Mouse (Mus musculus) liver, postnatal 0 days (tissue): ENCODE results near the gene Hes3. TPM values are rescaled to one million over a fixed set of nuclear protein-coding genes. Genes with fewer than 3 reads are reported as not detected.

Experiments used
- ATAC-seq: fragments of 200-750 bp; cut with Nextera tagmentation; 2 replicates; pipeline ENCODE4 v1.8.0; 2017; ENCODE audit warnings: mild to moderate bottlenecking, moderate library complexity
- DNase-seq: peaks from one replicate; pipeline ENCODE4 v3.0.0-alpha.2; 2016
- H3K27ac ChIP-seq: fragments of 300-500 bp; sonication (generic); 2 replicates; pipeline ENCODE4 v1.5.1; 2014; ENCODE audit warnings: antibody characterized with exemption, moderate library complexity, mild to moderate bottlenecking, low read depth
- H3K27me3 ChIP-seq: fragments of 300-500 bp; sonication (generic); 2 replicates; pipeline ENCODE4 v1.6.1; 2014; ENCODE audit warnings: low read length, control low read depth, mixed read lengths; ENCODE audit not compliant: insufficient read depth
- H3K36me3 ChIP-seq: fragments of 300-500 bp; sonication (generic); replicated peaks from 2 replicates; pipeline ENCODE4 v1.6.1; 2014; ENCODE audit warnings: mild to moderate bottlenecking, control low read depth, low read length, moderate library complexity, mixed read lengths; ENCODE audit not compliant: insufficient read depth
- H3K4me1 ChIP-seq: fragments of 300-500 bp; sonication (generic); 2 replicates; pipeline ENCODE4 v1.6.1; 2014; ENCODE audit warnings: antibody characterized with exemption, mild to moderate bottlenecking, control low read depth; ENCODE audit not compliant: insufficient read depth
- H3K4me2 ChIP-seq: fragments of 300-500 bp; sonication (generic); 2 replicates; pipeline ENCODE4 v1.6.1; 2014; ENCODE audit warnings: low read depth, mild to moderate bottlenecking, low read length, moderate library complexity, mixed read lengths
- H3K4me3 ChIP-seq: fragments of 300-500 bp; sonication (generic); 2 replicates; pipeline ENCODE4 v1.5.1; 2014; ENCODE audit warnings: low read depth, low read length
- H3K9ac ChIP-seq: fragments of 300-500 bp; sonication (generic); replicated peaks from 2 replicates; pipeline ENCODE4 v1.6.1; 2014; ENCODE audit warnings: mild to moderate bottlenecking, moderate library complexity
- H3K9me3 ChIP-seq: fragments of 300-500 bp; sonication (generic); 2 replicates; pipeline ENCODE4 v1.6.1; 2016; ENCODE audit warnings: mild to moderate bottlenecking, control low read depth, low read length, mixed read lengths
- CTCF ChIP-seq: sonication (generic); IDR thresholded peaks from 2 replicates; pipeline ENCODE4 v1.5.1; 2016; ENCODE audit warnings: antibody characterized with exemption, low read depth
- EP300 ChIP-seq: IDR thresholded peaks from 2 replicates; pipeline ENCODE4 v1.6.1; 2016; ENCODE audit warnings: antibody characterized with exemption, low read depth, mild to moderate bottlenecking
- WGBS: fragments of 180-500 bp; shearing (Covaris S2); extraction: QIAGEN DNeasy Blood & Tissue Kit; methylation state at CpG from one replicate; pipeline ENCODE4 v1.1.7; 2014; ENCODE audit not compliant: insufficient replicate concordance; 5-methylcytosine and 5-hydroxymethylcytosine counted together
- polyA plus RNA-seq: library from polyadenylated mRNA; unstranded; fragments of >200 nt; fragmentation: Nextera tagmentation; extraction: Ambion mirVana; gene quantifications from 2 replicates; pipeline ENCODE4 v1.2.1, GENCODE M21; 2015

Hes3 gene
- polyA plus RNA-seq, 1 experiment from 2014 or later: not detected

- Histone ChIP-seq H3K27me3 (no peaks in the 10 kb centered on the region), H3K4me3 (no peak overlapping the region), H3K27ac (no peak overlapping the region), H3K4me2 (no peak overlapping the region), H3K4me1 (no peaks in the 10 kb centered on the region), H3K9me3 (no peaks in the 10 kb centered on the region), H3K9ac (no peak overlapping the region), H3K36me3 (no peaks in the 10 kb centered on the region)
- WGBS: 81% methylated on average over 8 of the region's 8 CpGs
- no peak for TF ChIP-seq EP300
- no peak for TF ChIP-seq CTCF
- ATAC-seq: no peak
- no peak for DNase-seq
Observed at GRCm38 (mm10) chr4:152243969-152244368, 47.5 kb downstream of the Hes3 start.

GRCm38 (mm10) chr4:152243241-152243891, 48.1 kb downstream of the Hes3 start:
- Histone ChIP-seq H3K9ac (no peak overlapping the region), H3K4me1 (no peaks in the 10 kb centered on the region), H3K36me3 (no peaks in the 10 kb centered on the region), H3K4me3 (no peak overlapping the region), H3K27me3 (no peaks in the 10 kb centered on the region), H3K4me2 (no peak overlapping the region), H3K27ac (no peak overlapping the region), H3K9me3 (no peaks in the 10 kb centered on the region)
- TF ChIP-seq EP300: no peak
- TF ChIP-seq CTCF: no peak
- WGBS: 78% methylated on average over 9 of the region's 9 CpGs
- DNase-seq: no peak
- no peak for ATAC-seq

- no peaks in the 10 kb centered on the region for H3K27me3 ChIP-seq
- H3K4me3 ChIP-seq: no peak overlapping the region
- H3K9me3 ChIP-seq: no peaks in the 10 kb centered on the region
- H3K9ac ChIP-seq: no peak overlapping the region
- no peaks in the 10 kb centered on the region for H3K4me1 ChIP-seq
- H3K36me3 ChIP-seq: no peaks in the 10 kb centered on the region; the same call in 1 of the 2 replicates
- no peak overlapping the region for H3K27ac ChIP-seq
- DNase-seq (no peak), ATAC-seq (no peak)
- TF ChIP-seq EP300 (no peak), CTCF (no peak)
- 68% methylated on average over 4 of the region's 4 CpGs for WGBS
- H3K4me2 ChIP-seq: no peak overlapping the region
Observed at GRCm38 (mm10) chr4:152239974-152240373, 51.5 kb downstream of the Hes3 start.

Other genes starting within 250 kb of the Hes3 start
- 1.8 and 2.1 TPM in 2 replicates for gene Plekhg5, start 219.2 kb downstream of the Hes3 start, polyA plus RNA-seq
- gene Tnfrsf25, start 175.7 kb downstream of the Hes3 start, polyA plus RNA-seq: 0.15 TPM in 1 of 2 replicates, not detected in the other
- gene Espn, start 139.3 kb downstream of the Hes3 start, polyA plus RNA-seq: 1.8 and 2.2 TPM in 2 replicates
- not detected in 2 replicates for gene Hes2, start 132.8 kb downstream of the Hes3 start, polyA plus RNA-seq
- 10.7 and 12.0 TPM in 2 replicates for gene Acot7, start 113.5 kb downstream of the Hes3 start, polyA plus RNA-seq
- 0.47 and 0.58 TPM in 2 replicates for gene Gpr153, start 17.4 kb downstream of the Hes3 start, polyA plus RNA-seq
- 5.9 and 6.9 TPM in 2 replicates for gene Icmt, start 5.6 kb upstream of the Hes3 start, polyA plus RNA-seq
- 0.13 TPM in 1 of 2 replicates, not detected in the other for gene Rnf207, start 27.3 kb upstream of the Hes3 start, polyA plus RNA-seq
- gene Rpl22, start 34.1 kb upstream of the Hes3 start, polyA plus RNA-seq: 207 and 213 TPM in 2 replicates
- 0.38 TPM in 1 of 2 replicates, not detected in the other for gene Chd5, start 47.0 kb upstream of the Hes3 start, polyA plus RNA-seq
- 0.06 and 0.09 TPM in 2 replicates for gene Nphp4, start 185.0 kb upstream of the Hes3 start, polyA plus RNA-seq
- gene Kcnab2, start 186.2 kb upstream of the Hes3 start, polyA plus RNA-seq: 4.2 and 6.7 TPM in 2 replicates